Mouse (Mus musculus): ENCODE data around the gene Gm20219.

DNA sequence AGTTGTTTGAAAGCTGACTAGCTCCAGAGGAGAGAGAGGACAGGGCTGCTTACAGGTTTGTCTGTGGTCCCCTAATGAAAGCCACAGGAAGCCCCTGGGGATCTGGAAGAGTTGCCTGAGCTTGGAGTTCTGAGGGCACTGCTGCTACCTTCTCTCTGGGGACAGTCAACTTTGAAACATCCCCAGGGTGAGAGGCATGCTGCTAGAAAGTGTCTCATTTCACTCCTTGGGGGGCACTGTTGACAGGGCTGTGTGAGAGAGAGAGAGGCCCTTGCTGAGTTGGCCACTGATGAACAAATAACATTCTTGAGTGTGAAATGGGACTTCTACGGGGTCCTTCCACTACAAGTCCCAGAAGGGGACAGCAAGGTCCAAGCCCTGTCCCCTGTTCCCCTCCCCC lies 33.6 kb upstream of the Gm20219 start:
- no peak for TF ChIP-seq MYOD1 (IDR thresholded peaks at IDR 0.05; ENCODE audit: control insufficient read depth in 1 of 3, insufficient read length in 2 of 3, low read depth in 2 of 3)
- TF ChIP-seq E2F4 (IDR thresholded peaks at IDR 0.05; ENCODE audit: insufficient read depth): no peak
- TF ChIP-seq POLR2A (IDR thresholded peaks at IDR 0.05; ENCODE audit: insufficient read length, low read depth): no peak
- no peak for TF ChIP-seq MAX (IDR thresholded peaks at IDR 0.05; ENCODE audit: low read depth)
- no peak for TF ChIP-seq CEBPB (IDR thresholded peaks at IDR 0.05; ENCODE audit: insufficient read depth, poor library complexity, severe bottlenecking)
- no peak for TF ChIP-seq REST (IDR thresholded peaks at IDR 0.05; ENCODE audit: insufficient read depth, insufficient read length)
- TF ChIP-seq MYOG (IDR thresholded peaks at IDR 0.05; ENCODE audit: control insufficient read depth in 1 of 3, insufficient read depth in 1 of 3, insufficient read length in 2 of 3, low read depth in 2 of 3): no peak
- no peak for TF ChIP-seq POLR2AphosphoS2 (IDR thresholded peaks at IDR 0.05; ENCODE audit: insufficient read length, low read depth)
- TF ChIP-seq USF1 (IDR thresholded peaks at IDR 0.05; ENCODE audit: low read depth): no peak
- no peak for TF ChIP-seq TCF12 (IDR thresholded peaks at IDR 0.05; ENCODE audit: insufficient read depth, poor library complexity, severe bottlenecking)
